Mouse (Mus musculus): ENCODE results near the gene Ppt1. TPM values are rescaled to one million over a fixed set of nuclear protein-coding genes. Genes with fewer than 3 reads are reported as not detected.

Gene Ppt1
- total RNA-seq, 2 experiments from 2014 or later = 12.6 to 15.1 TPM

DNA sequence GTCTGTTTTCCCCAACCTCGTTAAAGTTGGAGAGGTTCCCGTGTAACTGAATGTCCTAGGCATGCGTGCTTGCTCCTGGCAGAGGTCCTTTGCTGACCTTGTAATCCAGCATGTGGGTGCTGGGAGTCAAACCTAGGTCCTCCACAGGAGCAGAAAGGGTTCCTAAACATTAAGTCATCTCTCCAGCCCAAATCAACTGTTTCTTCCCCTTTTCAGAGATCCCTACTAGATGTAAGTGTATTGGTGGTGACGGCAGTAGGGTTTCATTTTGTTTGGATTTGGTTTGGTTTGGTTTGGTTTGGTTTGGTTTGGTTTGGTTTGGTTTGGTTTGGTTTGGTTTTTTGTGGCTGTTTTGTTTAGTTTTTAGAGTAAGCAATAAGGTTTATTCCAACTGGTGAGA is 61.7 kb downstream of the Ppt1 start:
- ATAC-seq (replicated peaks; ENCODE audit: low FRiP score, poor library complexity, severe bottlenecking) = no peak

- no peak; the same call in 1 of the 2 replicates for ATAC-seq (replicated peaks; ENCODE audit: low FRiP score, poor library complexity, severe bottlenecking)
These were observed 62.3 kb downstream of the Ppt1 start for GRCm38 (mm10) chr4:122898313-122898712.

GRCm38 (mm10) chr4:122902156-122902555 is 66.1 kb downstream of the Ppt1 start:
- ATAC-seq (replicated peaks; ENCODE audit: low FRiP score, poor library complexity, severe bottlenecking) = no peak

GRCm38 (mm10) chr4:122903709-122904108 is 67.7 kb downstream of the Ppt1 start:
- ATAC-seq (replicated peaks; ENCODE audit: low FRiP score, poor library complexity, severe bottlenecking) = no peak

DNA sequence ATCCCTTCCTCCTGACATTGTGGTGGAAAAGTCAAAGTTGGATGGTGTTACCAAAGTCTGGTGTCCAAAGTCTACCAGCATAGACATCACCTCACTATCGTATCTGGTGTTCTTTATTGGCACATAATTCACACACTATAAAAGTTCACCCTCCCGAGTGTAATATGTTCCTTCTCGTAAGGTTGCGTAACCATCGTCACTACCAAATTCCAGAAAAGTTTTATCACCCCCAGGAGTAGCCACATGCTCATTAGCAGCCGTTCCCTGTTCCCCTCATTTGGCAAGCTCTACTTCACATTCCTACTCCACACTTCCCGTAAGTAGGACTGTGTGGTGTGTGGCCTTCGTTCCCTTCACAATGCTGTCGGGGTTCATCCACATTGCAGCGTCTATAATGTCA is 69.3 kb downstream of the Ppt1 start:
- no peak for ATAC-seq (replicated peaks; ENCODE audit: low FRiP score, poor library complexity, severe bottlenecking)

Other genes starting within 250 kb of the Ppt1 start
- not detected in 2 replicates for gene 9530002B09Rik, start 147.0 kb upstream of the Ppt1 start, total RNA-seq (2015; ENCODE audit: low replicate concordance)
- gene 9530002B09Rik, start 147.0 kb upstream of the Ppt1 start, total RNA-seq (2017; ENCODE audit: low replicate concordance) = not detected in 2 replicates
- 80.5 and 81.8 TPM in 2 replicates for gene Cap1, start 49.8 kb downstream of the Ppt1 start, total RNA-seq (2015; ENCODE audit: low replicate concordance)
- 71.2 and 81.2 TPM in 2 replicates for gene Cap1, start 49.8 kb downstream of the Ppt1 start, total RNA-seq (2017; ENCODE audit: low replicate concordance)
- not detected in 2 replicates for gene Mfsd2a, start 124.9 kb downstream of the Ppt1 start, total RNA-seq (2015; ENCODE audit: low replicate concordance)
- not detected in 2 replicates for gene Mfsd2a, start 124.9 kb downstream of the Ppt1 start, total RNA-seq (2017; ENCODE audit: low replicate concordance)
- not detected in 2 replicates for gene Mycl, start 159.4 kb downstream of the Ppt1 start, total RNA-seq (2015; ENCODE audit: low replicate concordance)
- gene Mycl, start 159.4 kb downstream of the Ppt1 start, total RNA-seq (2017; ENCODE audit: low replicate concordance) = not detected in 2 replicates
- 1.3 and 3.6 TPM in 2 replicates for gene Trit1, start 180.4 kb downstream of the Ppt1 start, total RNA-seq (2015; ENCODE audit: low replicate concordance)
- 6.0 and 9.9 TPM in 2 replicates for gene Trit1, start 180.4 kb downstream of the Ppt1 start, total RNA-seq (2017; ENCODE audit: low replicate concordance)